Mouse (Mus musculus) cerebellum, postnatal 14 days (tissue): ENCODE measurements around the gene Zfp446.

Experiments used
- DNase-seq, 2 experiments: peaks; one replicate each; pipeline ENCODE4 v3.0.0; 2021; ENCODE audit warnings: mixed read lengths in 2 of 2

The Zfp446 gene

DNA sequence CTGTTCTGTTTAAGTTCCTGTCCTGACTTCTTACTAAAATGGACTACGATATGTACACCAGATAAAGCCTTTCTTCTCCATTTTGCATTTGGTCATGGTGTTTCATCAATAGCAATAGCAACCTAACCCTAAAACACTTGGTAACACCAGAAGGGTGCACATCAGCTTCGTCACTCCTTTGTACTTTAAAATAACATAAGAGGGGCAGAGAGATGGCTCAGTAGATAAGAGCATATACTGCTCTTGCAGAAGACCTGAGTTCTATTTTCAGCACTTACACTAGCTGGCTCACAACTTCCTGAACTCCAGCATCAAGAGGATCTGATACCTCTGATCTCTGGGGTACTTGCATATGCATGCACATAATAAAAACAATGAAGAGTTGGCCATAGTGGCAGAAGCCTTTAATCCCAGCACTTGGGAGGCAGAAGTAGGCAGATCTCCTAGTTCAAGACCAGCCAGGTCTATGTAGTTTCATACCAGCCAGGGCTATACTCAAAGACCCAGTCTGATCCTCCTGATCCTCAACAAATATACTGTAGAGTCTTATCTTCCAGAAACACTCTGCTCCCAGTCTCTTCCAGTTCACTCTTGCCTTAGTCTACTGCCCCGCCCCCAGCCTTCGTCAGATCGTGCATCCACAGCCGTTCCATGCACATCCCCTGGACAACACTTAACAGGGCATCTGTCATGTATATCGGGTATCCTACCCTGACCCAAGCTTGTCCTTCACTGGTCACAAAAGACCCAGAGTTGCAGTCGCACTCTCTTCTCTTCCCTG is 10.0 kb downstream of the Zfp446 start:
- no peak for DNase-seq

DNA sequence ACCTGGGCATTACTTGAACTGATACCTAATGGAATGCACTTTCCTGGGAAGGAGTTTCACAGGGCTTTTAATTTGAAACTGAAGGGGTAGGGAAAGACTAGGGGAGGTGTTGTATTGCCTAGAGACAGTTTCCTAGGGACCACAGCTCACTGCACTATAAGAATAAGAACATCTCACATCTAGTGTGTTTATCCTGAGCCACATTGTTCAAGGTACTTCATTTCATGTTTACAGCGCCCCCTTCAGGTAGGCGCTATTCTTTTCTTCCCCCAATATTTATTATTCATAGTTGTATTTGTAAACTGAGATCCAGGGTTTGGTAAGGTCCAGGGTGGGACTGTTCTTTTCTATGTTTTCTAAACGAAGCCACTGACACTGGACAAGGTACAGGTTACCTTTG is 14.6 kb downstream of the Zfp446 start:
- DNase-seq = no peak

DNA sequence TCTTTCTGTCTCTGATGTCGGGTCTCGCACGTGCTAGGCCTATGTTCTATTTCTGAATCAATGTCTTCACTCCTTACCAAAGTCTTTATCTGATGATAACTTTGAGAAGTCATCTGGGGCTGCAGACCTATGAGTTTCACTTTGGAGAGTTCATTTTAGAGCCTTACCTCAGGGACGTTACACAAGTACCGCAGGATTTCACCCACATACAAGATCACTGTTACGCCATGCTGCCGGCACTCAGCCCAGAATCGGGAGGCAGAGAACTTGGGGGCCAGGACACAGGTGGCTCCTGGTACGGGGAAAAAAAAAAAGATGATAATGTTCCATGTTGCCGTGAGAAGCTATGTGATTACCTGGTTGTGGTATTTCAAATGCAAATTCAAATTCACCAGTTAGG is 15.5 kb downstream of the Zfp446 start:
- no peak for DNase-seq

DNA sequence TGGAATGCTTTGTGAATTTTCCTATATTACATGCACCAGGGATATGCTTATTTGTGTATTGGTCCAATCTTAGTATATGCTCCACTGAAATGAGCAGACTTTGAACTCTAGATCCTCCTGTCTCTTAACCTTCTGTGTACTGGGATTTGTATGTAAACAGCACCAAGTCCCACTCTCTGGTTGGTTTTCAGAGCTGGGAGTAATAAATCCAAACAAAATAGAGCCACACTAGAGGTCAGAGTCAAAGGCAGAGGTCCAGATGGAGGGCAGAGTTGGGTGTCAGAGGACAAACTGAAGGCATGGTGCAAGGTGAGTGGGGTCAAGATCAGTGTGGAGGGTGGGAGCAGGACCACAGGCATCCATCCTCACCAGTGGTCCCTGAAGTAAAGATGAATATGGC is 18.2 kb downstream of the Zfp446 start:
- DNase-seq = no peak

GRCm38 (mm10) chr7:12997230-12997629 is 19.6 kb downstream of the Zfp446 start:
- DNase-seq = no peak

DNA sequence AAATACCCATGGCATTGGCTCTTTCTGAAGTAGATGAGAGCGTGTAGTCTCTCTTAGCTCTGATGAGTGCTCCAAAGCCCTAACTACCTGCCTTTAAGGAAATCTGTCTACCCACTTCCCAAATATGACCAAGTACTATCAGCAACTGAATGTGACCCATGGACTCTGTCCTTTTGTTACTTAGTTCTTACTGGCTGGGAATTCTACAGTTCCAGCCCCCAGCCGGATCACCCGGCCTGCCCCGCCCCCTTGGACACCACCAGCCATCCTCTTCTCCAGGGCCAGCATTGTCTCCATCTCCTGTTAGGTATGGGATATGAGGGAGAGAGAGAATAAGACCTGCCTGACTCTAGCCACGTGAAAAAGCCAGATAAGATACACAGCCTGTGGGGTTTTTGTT is 20.4 kb downstream of the Zfp446 start, which contains the start of gene Slc27a5:
TSS of gene Slc27a5 (minus strand) at position 140 of the 400 bp plus-strand sequence.
- no peak for DNase-seq

DNA sequence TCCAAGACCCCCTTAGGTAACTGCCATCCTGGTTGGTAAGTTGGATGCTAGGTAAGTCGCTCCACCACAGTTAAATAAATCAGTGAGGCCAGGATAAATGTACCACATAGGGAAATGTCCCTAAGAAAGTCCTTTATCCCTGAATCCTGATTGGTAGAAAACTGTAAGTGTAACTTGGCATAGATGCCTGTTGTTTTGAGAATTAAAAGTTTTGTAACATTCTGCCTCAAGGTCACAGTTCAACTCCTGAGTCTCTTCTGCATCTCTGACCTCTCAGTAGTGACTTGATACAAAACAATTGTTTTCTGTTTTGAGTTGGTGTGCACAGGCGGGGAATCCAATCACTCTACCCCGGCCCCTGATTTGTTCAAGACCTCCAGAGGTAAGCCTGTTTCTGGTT is 21.2 kb downstream of the Zfp446 start, which contains the start of gene Trim28:
TSS of gene Trim28 (plus strand) at position 264 of the 400 bp plus-strand sequence.
- DNase-seq = no peak

DNA sequence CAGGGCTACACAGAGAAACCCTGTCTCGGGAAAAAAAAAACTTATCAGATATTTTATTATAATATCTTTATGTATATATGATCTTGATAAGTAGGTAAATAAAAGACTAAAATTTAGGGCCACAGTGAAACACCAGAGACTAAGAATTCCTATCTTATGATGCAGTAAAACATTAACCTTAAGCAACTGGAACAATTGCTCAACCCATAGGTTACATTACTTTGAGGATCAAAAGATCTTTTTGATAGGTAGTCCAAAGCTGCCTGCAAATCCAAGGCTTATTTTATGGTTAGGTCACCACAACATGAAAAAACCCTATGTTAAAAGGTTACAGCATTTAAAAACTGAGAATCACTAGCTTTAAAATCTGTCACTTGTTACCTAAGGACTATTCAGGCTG is 23.9 kb downstream of the Zfp446 start:
- DNase-seq = no peak

DNA sequence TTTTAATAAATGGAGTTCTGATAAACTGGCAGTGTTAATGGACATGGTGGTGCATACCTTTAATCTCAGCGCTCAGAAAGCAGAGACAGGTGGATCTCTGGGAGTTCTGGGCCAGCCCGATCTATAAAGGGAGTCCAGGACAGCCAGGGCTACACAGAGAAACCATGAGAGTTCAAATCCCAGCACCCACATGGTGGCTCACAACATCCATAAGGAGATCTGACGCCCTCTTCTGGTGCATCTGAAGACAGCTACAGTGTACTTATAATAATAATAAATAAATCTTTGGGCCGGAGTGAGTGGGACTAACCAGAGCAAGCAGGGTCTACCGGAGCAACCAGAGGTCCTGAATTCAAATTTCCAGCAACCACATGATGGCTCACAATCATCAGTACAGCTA is 25.7 kb downstream of the Zfp446 start:
- DNase-seq = no peak

DNA sequence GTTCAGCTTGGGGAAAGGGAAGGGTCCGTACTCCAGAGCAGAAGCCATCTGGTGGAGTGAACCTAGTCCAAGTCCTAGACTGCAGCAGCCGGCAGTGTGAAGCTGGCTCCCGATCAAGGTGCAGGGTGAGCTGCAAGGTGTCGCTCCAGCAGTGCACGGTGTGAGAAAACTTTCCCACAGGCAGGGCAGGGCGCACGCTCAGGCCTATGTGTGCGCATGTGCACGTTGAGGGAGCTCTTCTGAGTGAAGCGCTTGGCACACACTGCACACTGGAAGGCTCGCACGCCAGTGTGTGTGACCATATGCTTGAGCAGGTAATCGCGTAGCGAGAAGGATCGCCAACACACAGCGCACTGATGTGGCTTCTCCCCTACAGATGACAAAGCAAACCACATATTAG is 28.4 kb downstream of the Zfp446 start:
- DNase-seq = peak; percentile 55 to 56

DNA sequence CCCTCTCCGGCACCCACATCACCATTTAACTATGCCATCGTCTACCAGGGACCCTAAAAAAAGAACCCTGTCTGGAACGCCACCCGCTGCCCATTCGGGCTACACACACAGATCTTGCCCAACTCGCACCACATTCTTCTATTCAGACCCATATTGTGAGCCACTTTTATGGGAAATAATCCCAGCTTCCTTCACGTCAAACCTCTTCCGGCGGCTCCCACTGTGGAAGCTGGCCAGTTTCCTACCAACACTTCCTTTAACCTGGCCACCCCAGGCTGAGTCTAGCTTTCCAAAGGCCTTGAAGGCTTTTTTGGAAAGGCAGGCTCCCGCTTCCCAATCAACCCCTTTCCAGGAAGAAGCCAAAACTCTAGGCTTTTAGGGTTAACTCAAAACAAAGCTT is 28.9 kb downstream of the Zfp446 start:
- DNase-seq = no peak

- DNase-seq = peak in 1 of 2 experiments; percentile 27
Measured at GRCm38 (mm10) chr7:13007341-13008092, 29.9 kb downstream of the Zfp446 start.

DNA sequence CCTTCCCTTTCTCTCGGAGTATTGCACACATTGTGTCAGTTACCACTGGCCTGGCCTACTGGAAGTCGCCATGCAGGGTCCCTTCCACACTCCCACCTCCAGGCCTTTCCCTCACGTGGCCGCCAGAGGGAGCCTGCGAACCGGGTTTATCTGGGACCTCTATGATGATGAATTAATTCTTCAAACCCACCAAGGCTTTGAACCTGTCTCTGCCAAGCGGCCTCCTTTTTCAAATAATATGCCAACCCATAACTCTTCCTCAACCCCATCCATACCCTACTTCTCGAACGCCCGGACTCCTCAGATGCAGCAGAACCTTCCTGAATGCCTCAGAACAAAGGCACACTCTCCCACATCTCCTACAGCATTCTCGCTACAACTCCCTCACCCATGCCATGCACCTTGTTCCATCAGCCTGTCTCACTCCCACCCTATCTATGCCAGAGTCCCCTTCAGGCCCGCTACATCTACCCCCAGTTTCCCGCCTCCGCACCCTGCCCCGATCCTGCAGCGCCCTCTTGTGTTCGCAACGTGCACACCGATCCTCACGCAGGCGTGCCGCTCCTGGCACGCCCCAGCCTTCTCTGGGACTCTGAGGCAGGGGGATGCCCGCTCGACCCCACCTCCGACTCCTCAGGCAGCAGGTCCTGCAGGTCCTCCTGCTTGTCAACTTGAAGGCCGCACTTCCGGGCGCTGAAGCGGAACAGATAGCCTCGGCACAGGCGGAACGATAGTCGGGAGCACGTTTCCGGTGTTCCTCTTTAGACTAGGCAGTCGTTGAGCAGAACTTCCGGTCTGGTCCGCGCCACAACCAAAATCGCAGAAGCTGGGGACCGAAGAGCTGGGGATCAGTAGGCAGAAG is 31.7 kb downstream of the Zfp446 start:
- DNase-seq = peak; percentile 95

- peak in 1 of 2 experiments; percentile 17 for DNase-seq
Measured at GRCm38 (mm10) chr7:13010005-13010908, 32.6 kb downstream of the Zfp446 start, which contains the start of gene Zbtb45. TSS of gene Zbtb45 (minus strand) at chr7:13010034.

DNA sequence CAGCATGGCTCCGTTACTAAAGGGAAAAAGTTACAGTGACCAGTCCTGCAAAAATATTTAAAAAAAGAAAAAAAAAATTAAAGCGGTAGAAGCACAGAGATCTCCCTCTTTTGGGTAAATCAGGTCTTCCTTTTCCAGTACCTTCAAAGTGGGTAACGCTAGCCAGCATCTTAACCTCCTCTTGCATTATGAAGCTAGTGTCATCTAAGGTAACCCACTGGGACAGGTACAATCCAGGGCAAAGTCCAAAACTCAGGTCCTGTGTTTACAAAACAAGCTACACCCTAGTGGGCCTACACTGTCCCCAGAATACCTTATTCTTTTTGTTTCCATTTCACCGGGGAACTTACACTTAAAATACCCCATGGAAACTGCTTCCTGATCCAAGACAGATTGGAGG is 36.0 kb downstream of the Zfp446 start:
- DNase-seq = no peak

GRCm38 (mm10) chr7:13014275-13014839 is 36.7 kb downstream of the Zfp446 start:
- no peak for DNase-seq

GRCm38 (mm10) chr7:13015217-13015616 is 37.6 kb downstream of the Zfp446 start:
- no peak for DNase-seq

- peak; percentile 56 to 57 for DNase-seq
Measured at GRCm38 (mm10) chr7:13022773-13023535, 45.3 kb downstream of the Zfp446 start.

DNA sequence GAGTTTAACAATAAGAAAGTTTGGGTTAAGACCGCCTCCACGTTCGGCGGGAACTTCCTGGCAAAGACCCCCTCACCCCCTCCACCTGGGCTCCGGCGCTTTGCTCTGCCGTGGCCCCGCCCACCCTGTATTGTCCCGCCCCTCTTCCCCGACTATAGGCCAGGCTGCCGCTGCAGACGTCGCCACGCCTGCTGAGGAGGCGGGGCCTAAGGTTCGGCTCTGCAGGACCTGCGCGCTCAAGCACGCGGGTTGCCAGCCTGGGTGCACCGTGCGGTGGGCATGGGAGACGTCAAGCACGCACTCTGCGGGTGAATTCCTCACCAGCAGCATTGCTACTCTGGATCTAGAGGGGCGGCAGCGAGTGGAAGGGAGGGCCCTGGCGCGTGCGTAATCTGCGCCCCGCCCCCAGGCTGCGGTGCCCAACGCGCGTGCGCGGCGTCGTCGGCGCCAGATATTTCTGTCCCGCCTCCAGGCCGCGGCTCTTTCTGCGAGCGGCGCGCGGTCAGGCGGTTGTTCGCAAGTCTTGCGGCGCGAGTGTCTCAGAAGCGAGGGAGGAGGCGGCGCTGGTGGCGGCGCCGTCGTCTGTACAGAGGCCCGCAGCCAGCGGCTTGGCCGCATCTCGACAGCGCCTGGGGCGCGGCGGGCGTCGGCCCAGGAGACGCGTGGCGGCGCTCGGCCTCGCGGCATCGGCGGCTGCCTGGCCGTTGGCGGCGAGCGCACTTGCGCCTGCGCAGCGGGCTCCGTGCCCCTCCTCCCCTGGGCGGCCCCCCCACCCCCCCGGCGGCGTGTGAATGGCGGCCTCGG is 46.5 kb downstream of the Zfp446 start:
- DNase-seq = peak; percentile 96 to 98

DNA sequence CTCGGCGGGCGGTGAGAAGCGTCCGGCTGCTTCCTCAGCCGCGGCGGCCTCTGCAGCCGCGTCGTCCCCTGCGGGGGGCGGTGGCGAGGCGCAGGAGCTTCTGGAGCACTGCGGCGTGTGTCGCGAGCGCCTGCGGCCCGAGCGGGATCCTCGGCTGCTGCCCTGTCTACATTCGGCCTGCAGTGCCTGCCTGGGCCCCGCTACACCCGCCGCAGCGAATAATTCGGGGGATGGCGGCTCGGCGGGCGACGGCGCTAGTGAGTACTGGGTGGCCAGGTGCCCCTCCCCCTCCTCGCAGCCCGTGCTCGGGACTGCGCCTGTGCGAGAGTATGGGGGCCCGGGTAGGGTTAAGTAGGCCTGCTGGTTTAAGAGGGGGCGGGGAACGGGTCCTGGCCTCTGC is 47.2 kb downstream of the Zfp446 start:
- DNase-seq = peak; percentile 92 to 94
